Mouse (Mus musculus): ENCODE measurements around the gene Mphosph6.

The Mphosph6 gene
- long read RNA-seq, experiment 1, transcript Mphosph6-201 (5 exons, 1,068 nt) = major isoform, 10 of 11 reads
- long read RNA-seq, experiment 1, partial matches to known transcripts = 0 of 11 reads
- long read RNA-seq, experiment 1, other reads (novel, unspliced or antisense) = 1 of 11 reads
- long read RNA-seq, experiment 2, transcript Mphosph6-201 (5 exons, 1,068 nt) = major isoform, 26 of 34 reads
- long read RNA-seq, experiment 2, partial matches to known transcripts = 1 of 34 reads
- long read RNA-seq, experiment 2, other reads (novel, unspliced or antisense) = 3 of 34 reads

- intact Hi-C loops (cut with DNase I) = no loop called here
Observed at GRCm38 (mm10) chr8:117801443-117802298, at the start of gene Mphosph6. Mphosph6 (minus strand) TSS chr8:117801943.

- intact Hi-C loops (cut with DNase I) = no loop called here
Observed at GRCm38 (mm10) chr8:117850420-117850819, 48.7 kb upstream of the Mphosph6 start.

- intact Hi-C loops (cut with DNase I) = no loop called here
Observed at GRCm38 (mm10) chr8:117847865-117848264, 46.1 kb upstream of the Mphosph6 start.

GRCm38 (mm10) chr8:117843694-117844093 is 42.0 kb upstream of the Mphosph6 start:
- intact Hi-C loops (cut with DNase I) = no loop called here

- intact Hi-C loops (cut with DNase I) = no loop called here
Observed at GRCm38 (mm10) chr8:117813524-117813923, 11.8 kb upstream of the Mphosph6 start.

- intact Hi-C loops (cut with DNase I) = no loop called here
Observed at GRCm38 (mm10) chr8:117810676-117811075, 8.9 kb upstream of the Mphosph6 start.

GRCm38 (mm10) chr8:117805419-117805818 is 3.7 kb upstream of the Mphosph6 start:
- intact Hi-C loops (cut with DNase I) = no loop called here

GRCm38 (mm10) chr8:117802299-117802689 is 551 bp upstream of the Mphosph6 start:
- intact Hi-C loops (cut with DNase I) = no loop called here

GRCm38 (mm10) chr8:117798066-117798465 is 3.7 kb downstream of the Mphosph6 start:
- intact Hi-C loops (cut with DNase I) = no loop called here

- intact Hi-C loops (cut with DNase I) = no loop called here
Observed at GRCm38 (mm10) chr8:117796464-117796863, 5.3 kb downstream of the Mphosph6 start.

GRCm38 (mm10) chr8:117794581-117794980 is 7.2 kb downstream of the Mphosph6 start:
- intact Hi-C loops (cut with DNase I) = no loop called here

GRCm38 (mm10) chr8:117792616-117793144 is 9.1 kb downstream of the Mphosph6 start:
- intact Hi-C loops (cut with DNase I) = no loop called here

GRCm38 (mm10) chr8:117786428-117786827 is 15.3 kb downstream of the Mphosph6 start:
- intact Hi-C loops (cut with DNase I) = no loop called here

- intact Hi-C loops (cut with DNase I) = no loop called here
Observed at GRCm38 (mm10) chr8:117783021-117783420, 18.7 kb downstream of the Mphosph6 start.

- intact Hi-C loops (cut with DNase I) = no loop called here
Observed at GRCm38 (mm10) chr8:117781375-117782129, 20.2 kb downstream of the Mphosph6 start.

- intact Hi-C loops (cut with DNase I) = no loop called here
Observed at GRCm38 (mm10) chr8:117779344-117779743, 22.4 kb downstream of the Mphosph6 start.

GRCm38 (mm10) chr8:117778531-117779322 is 23.0 kb downstream of the Mphosph6 start:
- intact Hi-C loops (cut with DNase I) = no loop called here

- intact Hi-C loops (cut with DNase I) = no loop called here
Observed at GRCm38 (mm10) chr8:117776075-117776474, 25.7 kb downstream of the Mphosph6 start.

- intact Hi-C loops (cut with DNase I) = no loop called here
Observed at GRCm38 (mm10) chr8:117775626-117776025, 26.1 kb downstream of the Mphosph6 start.

GRCm38 (mm10) chr8:117772597-117772996 is 29.1 kb downstream of the Mphosph6 start:
- intact Hi-C loops (cut with DNase I) = loop anchor here (2.0 kb wide), 1 partner anchor 92 kb away; no protein-coding TSS in a partner anchor
